Mouse (Mus musculus) left cerebral cortex, postnatal 25 days (tissue): ENCODE data around the gene F830045P16Rik. TPM values are rescaled to one million over a fixed set of nuclear protein-coding genes. Genes with fewer than 3 reads are reported as not detected.

Experiments
- total RNA-seq, 2 experiments: library from RNA; stranded (reverse); gene quantifications; 2 replicates each; pipeline ENCODE4 v1.2.3; 2021

F830045P16Rik gene
- total RNA-seq, 2 experiments from 2014 or later: 0.60 to 0.66 TPM

Other genes starting within 250 kb of the F830045P16Rik start
- under 1 TPM; 0.21 to 0.53 TPM for gene Ckap2l, start 239.4 kb downstream of the F830045P16Rik start, total RNA-seq
- gene Il1a, start 226.6 kb downstream of the F830045P16Rik start, total RNA-seq: 1 to 10 TPM in 1 of 2 experiments, under 1 TPM in 1; 0.39 to 1.0 TPM
- gene Il1b, start 165.5 kb downstream of the F830045P16Rik start, total RNA-seq: not detected
- 100 to 1,000 TPM; 387 to 409 TPM for gene Sirpa, start 56.2 kb upstream of the F830045P16Rik start, total RNA-seq
- 10 to 100 TPM; 28.1 to 45.3 TPM for gene Pdyn, start 163.2 kb upstream of the F830045P16Rik start, total RNA-seq